Mouse (Mus musculus): Measurements from ENCODE around the gene Cpa2. TPM values are rescaled to one million over a fixed set of nuclear protein-coding genes. Genes with fewer than 3 reads are reported as not detected.
A peak's percentile ranks its signal among the peaks of the same experiment; 100 is the strongest.

Gene Cpa2
- polyA plus RNA-seq, 1 experiment = not detected

GRCm38 (mm10) chr6:30591851-30592404, 50.5 kb downstream of the Cpa2 start:
- no peak for TF ChIP-seq GATA1 (IDR thresholded peaks at IDR 0.05; ENCODE audit: low read length)

GRCm38 (mm10) chr6:30592417-30592974, 51.1 kb downstream of the Cpa2 start:
- no peak for TF ChIP-seq GATA1 (IDR thresholded peaks at IDR 0.05; ENCODE audit: low read length)

GRCm38 (mm10) chr6:30594364-30594763, 53.0 kb downstream of the Cpa2 start:
- peak; percentile 4 for TF ChIP-seq GATA1 (IDR thresholded peaks at IDR 0.05; ENCODE audit: low read length)

GRCm38 (mm10) chr6:30596230-30596898, 55.0 kb downstream of the Cpa2 start:
- no peak for TF ChIP-seq GATA1 (IDR thresholded peaks at IDR 0.05; ENCODE audit: low read length)

- no peak for TF ChIP-seq GATA1 (IDR thresholded peaks at IDR 0.05; ENCODE audit: low read length)
Observed at GRCm38 (mm10) chr6:30600033-30600432, 58.7 kb downstream of the Cpa2 start.

GRCm38 (mm10) chr6:30600995-30601394, 59.6 kb downstream of the Cpa2 start:
- TF ChIP-seq GATA1 (IDR thresholded peaks at IDR 0.05; ENCODE audit: low read length) = no peak

- TF ChIP-seq GATA1 (IDR thresholded peaks at IDR 0.05; ENCODE audit: low read length) = no peak
Observed at GRCm38 (mm10) chr6:30604342-30604867, 63.0 kb downstream of the Cpa2 start.

GRCm38 (mm10) chr6:30605111-30605510, 63.7 kb downstream of the Cpa2 start:
- TF ChIP-seq GATA1 (IDR thresholded peaks at IDR 0.05; ENCODE audit: low read length) = no peak

GRCm38 (mm10) chr6:30605672-30606071, 64.3 kb downstream of the Cpa2 start:
- TF ChIP-seq GATA1 (IDR thresholded peaks at IDR 0.05; ENCODE audit: low read length) = no peak

- TF ChIP-seq GATA1 (IDR thresholded peaks at IDR 0.05; ENCODE audit: low read length) = no peak
Observed at GRCm38 (mm10) chr6:30610710-30611109, 69.3 kb downstream of the Cpa2 start, which contains the start of gene Cpa5. Gene Cpa5, plus strand, starts transcription at chr6:30611010.

GRCm38 (mm10) chr6:30611212-30611611, 69.8 kb downstream of the Cpa2 start:
- no peak for TF ChIP-seq GATA1 (IDR thresholded peaks at IDR 0.05; ENCODE audit: low read length)

Other genes starting within 250 kb of the Cpa2 start
- gene Ube2h, start 237.0 kb upstream of the Cpa2 start, polyA plus RNA-seq (2012) = 38.0 and 46.3 TPM in 2 replicates
- 48.9 and 88.1 TPM in 2 replicates for gene Zc3hc1, start 150.6 kb upstream of the Cpa2 start, polyA plus RNA-seq (2012)
- 23.8 and 26.7 TPM in 2 replicates for gene Klhdc10, start 139.7 kb upstream of the Cpa2 start, polyA plus RNA-seq (2012)
- gene Tmem209, start 31.8 kb upstream of the Cpa2 start, polyA plus RNA-seq (2012) = 2.2 and 2.6 TPM in 2 replicates
- gene Ssmem1, start 31.7 kb upstream of the Cpa2 start, polyA plus RNA-seq (2012) = not detected in 2 replicates
- not detected in 2 replicates for gene Cpa4, start 26.8 kb downstream of the Cpa2 start, polyA plus RNA-seq (2012)
- gene Cpa5, start 69.4 kb downstream of the Cpa2 start, polyA plus RNA-seq (2012) = not detected in 2 replicates
- not detected in 2 replicates for gene Cpa1, start 97.6 kb downstream of the Cpa2 start, polyA plus RNA-seq (2012)
- gene Cep41, start 152.2 kb downstream of the Cpa2 start, polyA plus RNA-seq (2012) = 58.7 and 84.8 TPM in 2 replicates
- gene Mest, start 182.0 kb downstream of the Cpa2 start, polyA plus RNA-seq (2012) = 1.1 and 1.4 TPM in 2 replicates

Measured in G1E-ER4 (cell line).